Mouse (Mus musculus): ENCODE data around the gene Rbms3. TPM values are rescaled to one million over a fixed set of nuclear protein-coding genes. Genes with fewer than 3 reads are reported as not detected.

The Rbms3 gene
- polyA plus RNA-seq, 1 experiment, result not detected

DNA sequence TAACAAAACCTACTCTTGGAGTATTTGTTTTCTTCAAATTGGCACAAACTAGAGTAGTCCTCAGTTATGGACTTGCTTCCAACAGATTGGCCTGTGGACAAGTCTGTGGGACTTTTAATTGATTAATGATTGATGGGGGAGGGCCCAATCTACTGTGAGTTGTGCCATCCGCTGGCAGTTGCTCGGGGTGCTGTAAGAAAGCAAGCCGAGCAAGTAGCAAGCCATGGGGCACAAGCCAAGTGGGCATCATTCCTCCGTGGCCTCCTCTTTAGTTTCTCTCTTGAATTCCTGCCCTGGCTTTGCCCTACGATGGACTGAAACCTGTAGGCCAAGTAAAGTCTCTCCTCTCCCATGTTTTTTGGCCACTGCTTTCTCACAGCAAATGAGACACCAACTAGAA, 299.0 kb downstream of the Rbms3 start:
- Histone ChIP-seq H3K27ac (ENCODE audit: insufficient read depth, low read depth, low read length) (no peak overlapping the region), H3K4me3 (ENCODE audit: insufficient read depth, low read depth, low read length) (no peak overlapping the region), H3K4me1 (ENCODE audit: control insufficient read depth, insufficient read depth, low read length) (no peaks in the 10 kb centered on the region)
- WGBS, result 71% methylated on average over 5 of the region's 5 CpGs
- no peak for TF ChIP-seq POLR2A (IDR thresholded peaks at IDR 0.05; ENCODE audit: insufficient read depth, low read depth, low read length)
- TF ChIP-seq CTCF (IDR thresholded peaks at IDR 0.05; ENCODE audit: insufficient read depth, low read depth, low read length), result no peak

DNA sequence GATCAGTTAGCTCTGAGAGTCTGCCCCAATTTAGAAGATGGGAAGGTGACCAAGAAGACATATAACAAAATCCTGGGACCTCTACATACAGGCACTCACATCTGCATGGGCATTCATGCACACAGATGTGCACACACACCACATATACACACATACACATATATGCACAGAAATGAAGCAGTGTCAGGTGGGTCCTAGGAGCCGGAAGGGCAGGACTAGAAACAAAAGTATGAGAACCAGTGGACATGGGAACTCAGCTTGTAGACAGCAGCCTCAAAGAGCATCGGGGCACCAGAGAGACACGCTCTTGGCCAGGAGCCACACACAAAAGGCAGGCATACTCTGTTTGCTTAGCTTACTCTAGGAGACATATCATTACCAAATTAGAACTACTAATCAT, 310.4 kb downstream of the Rbms3 start:
- WGBS, result 36% methylated on average over 3 of the region's 3 CpGs
- Histone ChIP-seq H3K27ac (ENCODE audit: insufficient read depth, low read depth, low read length) (no peak overlapping the region), H3K4me1 (ENCODE audit: control insufficient read depth, insufficient read depth, low read length) (no peaks in the 10 kb centered on the region), H3K4me3 (ENCODE audit: insufficient read depth, low read depth, low read length) (no peak overlapping the region)
- TF ChIP-seq CTCF (IDR thresholded peaks at IDR 0.05; ENCODE audit: insufficient read depth, low read depth, low read length) (no peak), POLR2A (IDR thresholded peaks at IDR 0.05; ENCODE audit: insufficient read depth, low read depth, low read length) (no peak)

DNA sequence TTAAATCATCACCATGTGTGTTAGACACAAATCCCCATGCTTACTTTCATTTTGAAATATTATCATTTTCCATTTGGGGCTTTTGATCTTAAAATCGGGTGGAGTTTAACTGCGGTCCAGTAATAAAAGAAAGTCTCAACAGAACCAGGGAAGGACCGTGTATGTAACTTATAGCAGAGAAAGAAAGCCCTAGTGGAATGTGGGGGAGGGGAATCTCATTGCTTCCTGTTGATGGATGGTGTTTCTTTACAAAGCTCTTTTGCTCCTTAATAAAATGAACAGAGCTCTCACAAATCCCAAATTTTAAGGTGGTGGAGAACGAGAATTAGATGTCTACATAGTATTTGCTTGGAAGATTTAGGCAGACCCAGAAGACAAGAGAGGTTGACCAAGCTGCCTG, 311.3 kb downstream of the Rbms3 start:
- H3K27ac ChIP-seq (ENCODE audit: insufficient read depth, low read depth, low read length), result no peak overlapping the region
- H3K4me3 ChIP-seq (ENCODE audit: insufficient read depth, low read depth, low read length), result no peak overlapping the region
- 75% methylated on average over 4 of the region's 4 CpGs for WGBS
- no peaks in the 10 kb centered on the region for H3K4me1 ChIP-seq (ENCODE audit: control insufficient read depth, insufficient read depth, low read length)
- TF ChIP-seq POLR2A (IDR thresholded peaks at IDR 0.05; ENCODE audit: insufficient read depth, low read depth, low read length), result no peak
- no peak for TF ChIP-seq CTCF (IDR thresholded peaks at IDR 0.05; ENCODE audit: insufficient read depth, low read depth, low read length)

DNA sequence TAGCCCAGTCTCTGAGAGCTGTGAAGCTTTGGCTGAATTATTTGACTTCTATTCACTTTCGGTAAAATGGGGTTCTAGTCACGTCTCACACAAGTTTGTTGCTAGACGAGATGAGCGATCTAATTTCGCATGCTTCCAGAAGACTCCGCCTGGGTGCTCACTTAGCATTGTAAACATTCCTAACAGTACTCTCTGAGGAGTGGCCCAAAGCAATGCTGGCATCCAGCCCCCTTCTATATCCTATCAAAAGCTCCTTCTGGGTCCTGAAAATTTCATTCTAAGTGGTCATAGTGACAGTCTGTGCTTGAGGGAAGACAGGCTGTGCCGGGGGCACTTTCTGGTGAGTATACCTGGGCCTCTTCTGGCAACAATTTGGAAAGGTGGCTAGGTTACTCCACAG, 312.5 kb downstream of the Rbms3 start:
- TF ChIP-seq CTCF (IDR thresholded peaks at IDR 0.05; ENCODE audit: insufficient read depth, low read depth, low read length), result no peak
- TF ChIP-seq POLR2A (IDR thresholded peaks at IDR 0.05; ENCODE audit: insufficient read depth, low read depth, low read length), result no peak
- no peak overlapping the region for H3K4me3 ChIP-seq (ENCODE audit: insufficient read depth, low read depth, low read length)
- 93% methylated on average over 7 of the region's 7 CpGs for WGBS
- no peaks in the 10 kb centered on the region for H3K4me1 ChIP-seq (ENCODE audit: control insufficient read depth, insufficient read depth, low read length)
- no peak overlapping the region for H3K27ac ChIP-seq (ENCODE audit: insufficient read depth, low read depth, low read length)

DNA sequence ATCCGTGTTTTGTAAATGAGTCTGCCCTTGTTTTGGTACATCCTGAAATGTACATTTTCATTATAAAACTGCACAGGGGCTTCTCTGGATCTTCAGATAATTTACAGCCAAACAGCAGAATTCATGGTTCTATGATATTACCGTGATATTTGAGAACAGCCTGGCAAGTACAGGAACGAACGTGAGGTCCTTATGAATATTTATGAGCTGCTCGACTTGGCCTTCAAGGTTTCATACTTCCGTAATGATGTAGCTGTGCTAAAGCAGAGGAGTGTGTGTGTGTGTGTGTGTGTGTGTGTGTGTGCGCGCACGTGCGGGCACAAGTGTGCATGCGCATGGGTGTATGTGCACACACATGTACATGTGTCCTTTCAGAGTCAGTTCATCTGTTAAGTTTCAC, 316.1 kb downstream of the Rbms3 start:
- no peak overlapping the region for H3K27ac ChIP-seq (ENCODE audit: insufficient read depth, low read depth, low read length)
- H3K4me3 ChIP-seq (ENCODE audit: insufficient read depth, low read depth, low read length), result no peak overlapping the region
- no peaks in the 10 kb centered on the region for H3K4me1 ChIP-seq (ENCODE audit: control insufficient read depth, insufficient read depth, low read length)
- 79% methylated on average over 11 of the region's 11 CpGs for WGBS
- TF ChIP-seq CTCF (IDR thresholded peaks at IDR 0.05; ENCODE audit: insufficient read depth, low read depth, low read length), result no peak

DNA sequence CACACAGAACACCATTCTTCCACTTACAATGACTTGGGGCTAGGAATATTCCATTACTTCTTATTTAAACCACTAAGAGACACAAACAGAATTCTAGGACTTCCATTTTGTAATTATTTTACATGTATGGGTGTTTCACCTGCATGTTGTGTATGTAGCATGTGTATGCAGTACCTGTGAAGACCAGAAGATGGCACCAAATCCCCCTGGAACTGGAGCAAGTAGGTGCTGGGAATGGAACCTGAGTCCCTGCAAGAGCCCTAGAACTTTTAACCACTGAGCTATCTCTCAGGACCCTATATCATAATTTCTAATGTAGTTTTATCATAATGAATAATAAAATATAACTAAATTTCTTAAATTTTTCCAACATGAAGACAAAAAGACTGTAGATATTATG, 319.9 kb downstream of the Rbms3 start:
- H3K4me1 ChIP-seq (ENCODE audit: control insufficient read depth, insufficient read depth, low read length), result no peaks in the 10 kb centered on the region
- no peak overlapping the region for H3K4me3 ChIP-seq (ENCODE audit: insufficient read depth, low read depth, low read length)
- no peak overlapping the region for H3K27ac ChIP-seq (ENCODE audit: insufficient read depth, low read depth, low read length)
- TF ChIP-seq CTCF (IDR thresholded peaks at IDR 0.05; ENCODE audit: insufficient read depth, low read depth, low read length), result no peak
- no peak for TF ChIP-seq POLR2A (IDR thresholded peaks at IDR 0.05; ENCODE audit: insufficient read depth, low read depth, low read length)

DNA sequence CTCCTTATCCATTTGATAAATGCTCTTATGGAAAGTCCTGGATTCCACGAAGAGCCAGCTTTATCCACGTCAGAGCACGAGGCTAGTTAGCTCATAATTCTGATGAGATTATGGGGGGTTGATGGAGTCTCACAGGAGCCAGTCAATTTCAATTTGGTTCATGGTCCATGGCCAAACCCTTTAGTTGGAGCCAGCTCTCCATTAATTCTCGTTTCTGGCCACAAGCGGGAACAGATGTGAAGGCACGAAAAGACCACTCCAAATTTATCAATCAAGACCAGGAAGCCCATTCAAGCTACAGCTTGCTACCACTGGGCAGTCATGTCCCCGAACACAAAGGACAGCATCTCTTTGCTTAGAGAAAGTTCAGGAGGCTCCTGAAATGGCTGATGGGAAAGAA, 330.7 kb downstream of the Rbms3 start:
- H3K27ac ChIP-seq (ENCODE audit: insufficient read depth, low read depth, low read length), result no peak overlapping the region
- H3K4me3 ChIP-seq (ENCODE audit: insufficient read depth, low read depth, low read length), result no peak overlapping the region
- TF ChIP-seq POLR2A (IDR thresholded peaks at IDR 0.05; ENCODE audit: insufficient read depth, low read depth, low read length) (no peak), CTCF (IDR thresholded peaks at IDR 0.05; ENCODE audit: insufficient read depth, low read depth, low read length) (no peak)
- H3K4me1 ChIP-seq (ENCODE audit: control insufficient read depth, insufficient read depth, low read length), result no peaks in the 10 kb centered on the region
- 56% methylated on average over 7 of the region's 7 CpGs for WGBS

DNA sequence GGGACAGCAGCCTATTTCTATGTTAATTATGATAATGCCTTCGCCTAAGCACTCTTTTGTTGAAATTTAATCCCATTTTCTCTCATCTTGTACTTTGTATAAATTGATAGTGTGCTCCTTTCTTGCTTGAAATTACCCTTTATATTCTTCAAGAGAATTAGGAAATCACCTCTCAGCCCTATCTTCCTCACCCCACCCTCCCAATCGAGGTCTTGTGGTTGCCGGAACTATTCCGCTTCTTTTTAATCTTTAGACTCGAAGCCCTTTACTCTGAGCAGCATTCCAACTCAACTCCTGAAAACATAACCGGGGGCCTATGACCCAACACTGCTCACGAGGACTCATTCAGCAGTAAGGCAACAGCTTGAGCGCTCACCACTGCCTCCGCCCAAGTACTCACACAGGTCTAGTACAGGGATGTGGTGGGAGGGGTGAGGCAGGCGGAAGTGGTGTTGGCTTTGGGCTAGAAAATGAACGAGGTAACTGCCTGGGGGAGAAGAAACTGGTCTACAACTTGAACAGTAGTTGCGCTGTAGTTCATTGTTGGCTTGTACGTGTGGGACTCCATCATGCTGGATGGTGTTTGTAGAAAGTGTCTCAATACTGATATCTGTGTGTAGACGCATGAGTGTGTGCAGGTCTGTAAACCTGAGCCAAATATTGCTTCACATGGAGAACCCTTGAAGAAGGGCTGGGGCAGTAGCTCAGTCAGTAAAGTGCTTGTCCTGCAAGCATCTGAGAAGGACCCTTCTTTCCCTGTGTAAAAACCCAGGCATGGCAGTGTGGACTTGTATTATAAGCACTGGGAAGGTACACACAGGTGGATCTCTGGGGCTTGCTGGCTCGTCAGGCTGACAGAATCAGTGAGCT, 331.8 kb downstream of the Rbms3 start:
- H3K27ac ChIP-seq (ENCODE audit: insufficient read depth, low read depth, low read length), result no peak overlapping the region
- 67% methylated on average over 15 of the region's 15 CpGs for WGBS
- no peak overlapping the region for H3K4me3 ChIP-seq (ENCODE audit: insufficient read depth, low read depth, low read length)
- no peak for TF ChIP-seq CTCF (IDR thresholded peaks at IDR 0.05; ENCODE audit: insufficient read depth, low read depth, low read length)
- no peak for TF ChIP-seq POLR2A (IDR thresholded peaks at IDR 0.05; ENCODE audit: insufficient read depth, low read depth, low read length)
- no peaks in the 10 kb centered on the region for H3K4me1 ChIP-seq (ENCODE audit: control insufficient read depth, insufficient read depth, low read length)

DNA sequence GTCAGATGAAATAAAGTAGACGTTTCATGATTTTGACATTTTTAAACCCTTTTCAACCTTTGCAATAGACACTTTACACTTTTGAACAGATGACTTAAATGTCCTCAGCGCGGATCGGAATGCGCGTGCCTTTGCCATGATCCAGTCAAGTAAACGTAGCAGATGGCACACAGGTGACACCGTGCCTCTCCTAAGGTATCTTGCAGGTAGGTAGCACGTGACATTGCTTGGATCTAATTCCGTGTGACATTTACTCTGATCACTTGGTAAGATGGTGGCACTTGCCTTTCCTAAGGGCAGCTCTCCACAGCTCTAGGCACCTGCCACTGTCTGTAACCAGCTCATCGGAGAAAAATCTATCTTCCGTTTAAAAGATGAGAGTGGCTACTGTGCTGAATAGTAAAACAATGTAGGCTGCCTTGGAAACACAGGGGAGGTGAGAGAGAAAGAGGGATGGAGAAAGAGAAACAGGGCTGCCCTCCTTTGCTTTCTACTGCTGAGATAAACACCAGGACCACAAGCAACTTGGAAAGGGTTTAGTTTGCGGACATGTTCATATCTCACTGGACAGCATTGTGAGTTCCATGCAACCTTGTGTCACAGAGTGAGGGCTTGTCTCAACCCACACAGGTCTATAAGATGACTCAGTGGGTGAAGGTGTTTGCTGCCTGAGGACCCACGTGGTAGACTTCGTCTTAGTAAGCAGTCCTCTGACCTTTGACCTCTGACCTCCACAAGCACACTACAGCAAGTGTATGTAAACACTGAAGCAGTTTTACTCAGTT, 338.5 kb downstream of the Rbms3 start:
- Histone ChIP-seq H3K4me3 (ENCODE audit: insufficient read depth, low read depth, low read length) (no peak overlapping the region), H3K27ac (ENCODE audit: insufficient read depth, low read depth, low read length) (no peak overlapping the region), H3K4me1 (ENCODE audit: control insufficient read depth, insufficient read depth, low read length) (no peaks in the 10 kb centered on the region)
- WGBS, result 88% methylated on average over 15 of the region's 15 CpGs
- TF ChIP-seq POLR2A (IDR thresholded peaks at IDR 0.05; ENCODE audit: insufficient read depth, low read depth, low read length), result no peak
- TF ChIP-seq CTCF (IDR thresholded peaks at IDR 0.05; ENCODE audit: insufficient read depth, low read depth, low read length), result no peak
